Mouse (Mus musculus) liver, embryonic 14.5 days (tissue): ENCODE data around the gene Egfl6.

Source experiments
- CTCF ChIP-seq: IDR thresholded peaks from 2 replicates; pipeline ENCODE4 v1.5.1; 2016; ENCODE audit warnings: antibody characterized with exemption, low read depth, control low read depth
- EP300 ChIP-seq: IDR thresholded peaks from 2 replicates; pipeline ENCODE4 v1.6.1; 2016; ENCODE audit warnings: antibody characterized with exemption, low read depth

DNA sequence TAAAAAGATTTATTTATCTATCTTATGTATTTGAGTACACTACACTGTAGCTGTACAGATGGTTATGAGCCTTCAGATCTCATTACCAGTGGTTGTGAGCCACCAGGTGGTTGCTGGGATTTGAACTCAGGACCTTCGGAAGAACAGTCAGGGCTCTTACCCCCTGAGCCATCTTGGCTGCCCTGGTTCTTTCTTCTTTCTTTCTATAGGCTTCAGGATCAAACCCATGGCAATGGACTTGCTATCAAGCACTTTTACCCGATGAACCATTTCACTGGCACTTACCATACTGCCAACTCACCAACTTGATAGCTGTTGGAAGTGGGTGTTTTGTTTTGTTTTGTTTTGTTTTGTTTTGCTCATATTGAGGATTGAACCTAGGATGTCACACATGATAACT, 90.5 kb downstream of the Egfl6 start:
- TF ChIP-seq CTCF, result no peak
- no peak for TF ChIP-seq EP300
